ENCODE assay signal across 24 mouse cellular contexts in genomic region chr12:99433402-99433801, GRCm38 (mm10).
A peak's percentile ranks its signal among the peaks of the same experiment; 100 is the strongest.
DNase-seq lines count a peak whose midpoint lies in the region; ATAC-seq and TF ChIP-seq lines count a peak whose summit lies in the region.
"Had no signal": no experiment of that assay in that cellular context is flagged by ENCODE, and none has a peak within 500 bp of the region (broad histone marks: within the 10 kb centered on the region; RNA-seq: fewer than 3 reads in every experiment).

No protein-coding gene starts in this region.

- peaks cover 25% of the 10 kb centered on the region for H3K4me1 ChIP-seq in liver, adult 2 months (ENCODE audit: control insufficient read depth, insufficient read depth, low read length)
- H3K4me1 ChIP-seq: forebrain, embryonic 10.5 days; kidney, embryonic 15.5 days; limb, embryonic 13.5 days; neural tube, embryonic 13.5 days had no signal

- H3K4me3 ChIP-seq in liver, adult 2 months (ENCODE audit: insufficient read depth, low read depth, low read length) = no peak overlapping the region
- H3K4me3 ChIP-seq: forebrain, embryonic 10.5 days; heart, embryonic 15.5 days; kidney, embryonic 15.5 days; limb, embryonic 13.5 days; myocyte; neural tube, embryonic 13.5 days had no signal

- intact Hi-C loops in heart, postnatal 25 days (cut with DNase I) = no loop called here

- TF ChIP-seq POLR2A in liver, adult 2 months (IDR thresholded peaks at IDR 0.05; ENCODE audit: extremely low read depth, insufficient read depth, low read length) = no peak

- no peaks in the 10 kb centered on the region for H3K36me3 ChIP-seq in liver, adult 2 months (ENCODE audit: control insufficient read depth, insufficient read depth, low read length)
- H3K36me3 ChIP-seq: forebrain, embryonic 10.5 days; heart, embryonic 15.5 days; kidney, embryonic 15.5 days; neural tube, embryonic 13.5 days had no signal

- 49% methylated on average over 5 of the region's 5 CpGs for WGBS in liver, adult 2 months

- no peaks in the 10 kb centered on the region for H3K27me3 ChIP-seq in liver, adult 2 months (ENCODE audit: control insufficient read depth, insufficient read depth, low read length)
- H3K27me3 ChIP-seq: heart, embryonic 15.5 days; kidney, embryonic 15.5 days; limb, embryonic 13.5 days; neural tube, embryonic 13.5 days had no signal

- 0 out of 2 replicates have a peak, but pooled peaks have one; percentile 29 for ATAC-seq in megakaryocyte progenitor cell, adult 5-6 weeks (replicated peaks; ENCODE audit: poor library complexity)
- ATAC-seq: hindbrain, postnatal 0 days; intestine, embryonic 16.5 days; midbrain, embryonic 16.5 days had no signal

- no peaks in the 10 kb centered on the region; the same call in 1 of the 2 replicates for H3K79me2 ChIP-seq in liver, adult 2 months (ENCODE audit: control insufficient read depth, insufficient read depth, low read length)

- H3K27ac ChIP-seq in liver, adult 2 months (replicated peaks; ENCODE audit: insufficient read depth, low read depth, low read length) = peak overlapping the region; percentile 8
- H3K27ac ChIP-seq: forebrain, embryonic 10.5 days; heart, embryonic 15.5 days; hindbrain, postnatal 0 days; kidney, embryonic 15.5 days; limb, embryonic 13.5 days; liver, embryonic 14.5 days; neural tube, embryonic 13.5 days had no signal

- peak; percentile 92 for DNase-seq in heart, adult 11 months
- DNase-seq in heart, postnatal 25 days (ENCODE audit: low spot score) = no peak
- DNase-seq in liver, adult 2 months (ENCODE audit: extremely low read depth, low read depth, low spot score) = peak; percentile 82
- no peak for DNase-seq in liver
- DNase-seq in adrenal gland, postnatal 36 days = peak; percentile 16 to 22
- DNase-seq in thymus, adult 18-20 months = no peak
- DNase-seq in embryo, embryonic 11 days = no peak
- DNase-seq: cerebellum, adult 9-11 months; gastrocnemius, postnatal 36 days; layer of hippocampus, adult 9-11 months; lung, embryonic 14.5 days; right cerebral cortex, adult 18-20 months; right cerebral cortex, postnatal 4 days had no signal

- TF ChIP-seq CTCF in liver, adult 2 months (IDR thresholded peaks at IDR 0.05; ENCODE audit: low read depth, low read length) = no peak

- H3K9ac ChIP-seq in liver, adult 2 months (ENCODE audit: low read depth, low read length) = no peak overlapping the region; the same call in 1 of the 2 replicates
- H3K9ac ChIP-seq: heart, embryonic 15.5 days; kidney, embryonic 15.5 days; limb, embryonic 13.5 days; liver, embryonic 14.5 days; lung, embryonic 14.5 days; neural tube, embryonic 13.5 days had no signal

Comparison
In these comparisons a context has a peak if more than half of its experiments do, and no peak if none do; other contexts are left out.
1. DNase-seq: peak in heart, adult 11 months (single experiment), liver, adult 2 months (single experiment) and adrenal gland, postnatal 36 days (2 of 2); none in heart, postnatal 25 days (single experiment), liver (single experiment), thymus, adult 18-20 months (0 of 2) and embryo, embryonic 11 days (single experiment).